Mouse (Mus musculus) lung, embryonic 15.5 days (tissue): Measurements from ENCODE around the gene Hspb9. TPM values are rescaled to one million over a fixed set of nuclear protein-coding genes. Genes with fewer than 3 reads are reported as not detected.

ENCODE experiments used
- ATAC-seq: fragments of 200-750 bp; cut with Nextera tagmentation; 2 replicates; pipeline ENCODE4 v1.8.0; 2017; ENCODE audit warnings: moderate number of reproducible peaks, borderline replicate concordance; ENCODE audit not compliant: low FRiP score, low TSS enrichment; ENCODE audit errors: extremely low read depth
- H3K27ac ChIP-seq: fragments of 300-500 bp; sonication (generic); 2 replicates; pipeline ENCODE4 v1.5.1; 2015; ENCODE audit warnings: moderate library complexity, mild to moderate bottlenecking, inconsistent platforms
- H3K27me3 ChIP-seq: fragments of 300-500 bp; sonication (generic); 2 replicates; pipeline ENCODE4 v1.6.1; 2015; ENCODE audit warnings: inconsistent platforms
- H3K36me3 ChIP-seq: fragments of 300-500 bp; sonication (generic); 2 replicates; pipeline ENCODE4 v1.6.1; 2015; ENCODE audit warnings: inconsistent platforms
- H3K4me1 ChIP-seq: fragments of 300-500 bp; sonication (generic); 2 replicates; pipeline ENCODE4 v1.6.1; 2015; ENCODE audit warnings: inconsistent platforms
- H3K4me2 ChIP-seq: fragments of 300-500 bp; sonication (generic); 2 replicates; pipeline ENCODE4 v1.6.1; 2015; ENCODE audit warnings: inconsistent platforms, mild to moderate bottlenecking, moderate library complexity
- H3K4me3 ChIP-seq: fragments of 300-500 bp; sonication (generic); 2 replicates; pipeline ENCODE4 v1.5.1; 2015; ENCODE audit warnings: mild to moderate bottlenecking, inconsistent platforms
- H3K9ac ChIP-seq: fragments of 300-500 bp; sonication (generic); 2 replicates; pipeline ENCODE4 v1.6.1; 2015; ENCODE audit warnings: inconsistent platforms
- H3K9me3 ChIP-seq: fragments of 300-500 bp; sonication (generic); 2 replicates; pipeline ENCODE4 v1.6.1; 2016; ENCODE audit warnings: inconsistent platforms
- WGBS: fragments of 180-500 bp; shearing (Covaris S2); methylation state at CpG from one replicate; pipeline ENCODE4 v1.1.7; 2015; 5-methylcytosine and 5-hydroxymethylcytosine counted together
- polyA plus RNA-seq: library from polyadenylated mRNA; unstranded; fragments of >200 nt; fragmentation: Nextera tagmentation; extraction: Ambion mirVana; gene quantifications from 2 replicates; pipeline ENCODE4 v1.2.1, GENCODE M21; 2015

Hspb9 gene
- polyA plus RNA-seq, 1 experiment from 2014 or later: 0.32 TPM

- H3K27me3 ChIP-seq: no peaks in the 10 kb centered on the region
- no peak for ATAC-seq
- no peaks in the 10 kb centered on the region for H3K9me3 ChIP-seq
- peaks cover 30% of the 10 kb centered on the region for H3K4me1 ChIP-seq
- H3K4me2 ChIP-seq: no peak overlapping the region
- peaks cover 54% of the 10 kb centered on the region for H3K36me3 ChIP-seq
- H3K27ac ChIP-seq: no peak overlapping the region
- H3K4me3 ChIP-seq: no peak overlapping the region
- 90% methylated on average over 9 of the region's 9 CpGs for whole genome bisulfite sequencing
- H3K9ac ChIP-seq: no peak overlapping the region
Measured at GRCm38 (mm10) chr11:100709201-100709810, 4.3 kb upstream of the Hspb9 start.

GRCm38 (mm10) chr11:100710528-100710927, 3.1 kb upstream of the Hspb9 start:
- H3K9me3 ChIP-seq: no peaks in the 10 kb centered on the region
- no peak for ATAC-seq
- no peak overlapping the region for H3K4me3 ChIP-seq
- peaks cover 32% of the 10 kb centered on the region for H3K4me1 ChIP-seq
- H3K27ac ChIP-seq: no peak overlapping the region
- H3K4me2 ChIP-seq: no peak overlapping the region
- WGBS: 77% methylated on average over 15 of the region's 15 CpGs
- no peaks in the 10 kb centered on the region for H3K27me3 ChIP-seq
- H3K36me3 ChIP-seq: peaks cover 51% of the 10 kb centered on the region
- no peak overlapping the region for H3K9ac ChIP-seq

- no peaks in the 10 kb centered on the region for H3K27me3 ChIP-seq
- peaks cover 32% of the 10 kb centered on the region for H3K4me1 ChIP-seq
- no peak overlapping the region for H3K9ac ChIP-seq
- no peak overlapping the region for H3K27ac ChIP-seq
- H3K36me3 ChIP-seq: peaks cover 51% of the 10 kb centered on the region
- no peak overlapping the region for H3K4me2 ChIP-seq
- no peaks in the 10 kb centered on the region for H3K9me3 ChIP-seq
- ATAC-seq: no peak
- 75% methylated on average over 4 of the region's 4 CpGs for WGBS
- H3K4me3 ChIP-seq: no peak overlapping the region
Measured at GRCm38 (mm10) chr11:100710977-100711376, 2.7 kb upstream of the Hspb9 start.

GRCm38 (mm10) chr11:100711783-100712615, 1.7 kb upstream of the Hspb9 start, which contains the start of gene Kat2a:
Gene Kat2a (minus strand): TSS chr11:100712465.
- H3K27ac ChIP-seq: peak within 1 kb of the TSS; percentile 81
- H3K9me3 ChIP-seq: no peaks in the 10 kb centered on the region
- 2% methylated on average over 47 of the region's 48 CpGs for WGBS
- H3K4me2 ChIP-seq: peak within 1 kb of the TSS; percentile 82
- peak within 1 kb of the TSS; percentile 100 for H3K4me3 ChIP-seq
- H3K9ac ChIP-seq: peak within 1 kb of the TSS; percentile 99
- peak; percentile 88 for ATAC-seq
- peaks cover 32% of the 10 kb centered on the region for H3K4me1 ChIP-seq
- H3K27me3 ChIP-seq: no peaks in the 10 kb centered on the region
- peaks cover 47% of the 10 kb centered on the region for H3K36me3 ChIP-seq

- Histone ChIP-seq H3K9me3 (no peaks in the 10 kb centered on the region), H3K9ac (peak overlapping the region; percentile 48), H3K27me3 (no peaks in the 10 kb centered on the region), H3K4me2 (peak overlapping the region; percentile 65), H3K4me1 (peaks cover 32% of the 10 kb centered on the region), H3K36me3 (peaks cover 48% of the 10 kb centered on the region), H3K27ac (peak overlapping the region; percentile 69), H3K4me3 (peak overlapping the region; percentile 34; the same call in 1 of the 2 replicates)
- ATAC-seq: no peak
- WGBS: 57% methylated on average over 4 of the region's 4 CpGs
Measured at GRCm38 (mm10) chr11:100713174-100713573, 476 bp upstream of the Hspb9 start.

GRCm38 (mm10) chr11:100714534-100714915, 875 bp downstream of the Hspb9 start:
- peaks cover 42% of the 10 kb centered on the region for H3K36me3 ChIP-seq
- peak overlapping the region; percentile 48; the same call in 1 of the 2 replicates for H3K9ac ChIP-seq
- 42% methylated on average over 6 of the region's 6 CpGs for WGBS
- peak overlapping the region; percentile 69 for H3K27ac ChIP-seq
- no peaks in the 10 kb centered on the region for H3K27me3 ChIP-seq
- no peaks in the 10 kb centered on the region for H3K9me3 ChIP-seq
- H3K4me2 ChIP-seq: peak overlapping the region; percentile 65
- H3K4me3 ChIP-seq: no peak overlapping the region
- ATAC-seq: no peak
- H3K4me1 ChIP-seq: peaks cover 34% of the 10 kb centered on the region

- Histone ChIP-seq H3K27me3 (no peaks in the 10 kb centered on the region), H3K36me3 (peaks cover 40% of the 10 kb centered on the region), H3K4me2 (no peak overlapping the region), H3K4me3 (no peak overlapping the region), H3K9ac (no peak overlapping the region), H3K9me3 (no peaks in the 10 kb centered on the region), H3K27ac (no peak overlapping the region), H3K4me1 (peaks cover 38% of the 10 kb centered on the region)
- ATAC-seq: no peak
- 84% methylated on average over 6 of the region's 6 CpGs for WGBS
Measured at GRCm38 (mm10) chr11:100714948-100715347, 1.3 kb downstream of the Hspb9 start.

GRCm38 (mm10) chr11:100716649-100717048, 3.0 kb downstream of the Hspb9 start:
- peaks cover 37% of the 10 kb centered on the region for H3K36me3 ChIP-seq

GRCm38 (mm10) chr11:100718462-100718861, 4.8 kb downstream of the Hspb9 start:
- H3K4me3 ChIP-seq: no peak overlapping the region
- no peak overlapping the region for H3K27ac ChIP-seq
- no peaks in the 10 kb centered on the region for H3K9me3 ChIP-seq
- ATAC-seq: no peak
- peaks cover 41% of the 10 kb centered on the region for H3K4me1 ChIP-seq
- H3K27me3 ChIP-seq: no peaks in the 10 kb centered on the region
- H3K36me3 ChIP-seq: peaks cover 37% of the 10 kb centered on the region
- no peak overlapping the region for H3K9ac ChIP-seq
- 87% methylated on average over 7 of the region's 7 CpGs for WGBS
- no peak overlapping the region for H3K4me2 ChIP-seq

More at GRCm38 (mm10) chr11:100716649-100717048, 3.0 kb downstream of the Hspb9 start:
- H3K27me3 ChIP-seq: no peaks in the 10 kb centered on the region
- WGBS: 82% methylated on average over 3 of the region's 3 CpGs
- H3K4me2 ChIP-seq: no peak overlapping the region
- no peaks in the 10 kb centered on the region for H3K9me3 ChIP-seq
- no peak overlapping the region for H3K27ac ChIP-seq
- H3K9ac ChIP-seq: no peak overlapping the region
- no peak for ATAC-seq
- peaks cover 44% of the 10 kb centered on the region for H3K4me1 ChIP-seq
- H3K4me3 ChIP-seq: no peak overlapping the region

- Histone ChIP-seq H3K9me3 (no peaks in the 10 kb centered on the region), H3K4me3 (no peak overlapping the region), H3K9ac (no peak overlapping the region), H3K27ac (no peak overlapping the region), H3K4me2 (no peak overlapping the region), H3K4me1 (peaks cover 37% of the 10 kb centered on the region), H3K27me3 (no peaks in the 10 kb centered on the region), H3K36me3 (peaks cover 37% of the 10 kb centered on the region)
- no peak for ATAC-seq
- 93% methylated on average over 4 of the region's 4 CpGs for WGBS
Measured at GRCm38 (mm10) chr11:100718866-100719265, 5.2 kb downstream of the Hspb9 start.

GRCm38 (mm10) chr11:100719312-100719711, 5.7 kb downstream of the Hspb9 start:
- Histone ChIP-seq H3K36me3 (peaks cover 37% of the 10 kb centered on the region), H3K4me2 (no peak overlapping the region), H3K9ac (no peak overlapping the region), H3K27ac (no peak overlapping the region), H3K4me3 (no peak overlapping the region), H3K27me3 (no peaks in the 10 kb centered on the region), H3K4me1 (peaks cover 34% of the 10 kb centered on the region), H3K9me3 (no peaks in the 10 kb centered on the region)
- WGBS: 69% methylated on average over 3 of the region's 3 CpGs
- no peak for ATAC-seq

GRCm38 (mm10) chr11:100719893-100720292, 6.2 kb downstream of the Hspb9 start:
- H3K4me1 ChIP-seq: peaks cover 38% of the 10 kb centered on the region

More at GRCm38 (mm10) chr11:100719893-100720292, 6.2 kb downstream of the Hspb9 start:
- Histone ChIP-seq H3K9me3 (no peaks in the 10 kb centered on the region), H3K36me3 (peaks cover 37% of the 10 kb centered on the region), H3K4me3 (no peak overlapping the region), H3K9ac (no peak overlapping the region), H3K4me2 (no peak overlapping the region), H3K27me3 (no peaks in the 10 kb centered on the region), H3K27ac (no peak overlapping the region)
- WGBS: 75% methylated on average over 11 of the region's 11 CpGs
- ATAC-seq: no peak
